Mouse (Mus musculus) retina, postnatal 1 day (tissue): ENCODE data around the gene Klhl2.

Experiments used
- DNase-seq: peaks from one replicate; pipeline ENCODE4 v3.0.0-alpha.2; 2012

Gene Klhl2

DNA sequence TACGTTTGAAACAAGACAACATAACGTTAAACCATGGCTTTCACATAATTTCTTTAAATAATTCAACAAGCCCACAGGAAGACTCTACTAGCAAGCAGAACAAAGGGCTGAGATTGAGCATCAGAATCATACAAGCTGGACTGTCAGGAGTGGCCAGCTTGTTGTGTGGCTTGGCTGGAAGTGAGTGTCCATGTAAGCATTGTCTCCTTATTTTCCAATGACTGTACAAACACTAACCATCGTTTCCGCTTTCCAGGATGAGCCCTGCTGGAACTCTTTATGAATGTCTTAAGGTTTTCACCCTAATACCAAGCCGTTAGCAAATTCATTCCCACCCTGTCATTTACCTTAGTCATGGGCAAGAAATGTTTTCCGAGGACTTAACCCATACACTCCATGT, 159.0 kb downstream of the Klhl2 start:
- no peak for DNase-seq

DNA sequence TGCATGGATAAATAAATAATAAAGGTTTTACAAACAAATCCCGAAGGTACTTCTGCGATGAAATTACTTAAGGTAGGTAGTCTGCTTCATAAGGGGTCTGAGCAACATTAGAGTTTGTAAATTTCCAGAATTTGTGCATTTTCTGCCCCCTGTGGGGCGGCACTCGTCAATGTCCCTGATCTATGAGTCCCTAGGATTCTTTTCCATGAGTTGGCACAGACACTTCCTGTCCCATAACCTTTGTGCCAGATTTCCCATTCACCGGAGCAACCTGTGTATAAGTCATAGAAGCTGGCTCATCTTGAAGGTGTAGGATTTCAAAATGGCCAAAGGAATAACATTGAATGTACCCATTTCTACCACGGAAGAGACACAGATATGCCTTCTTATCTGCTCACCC, 159.5 kb downstream of the Klhl2 start:
- DNase-seq: no peak
